Mouse (Mus musculus): ENCODE measurements around the gene Klf6.

GRCm38 (mm10) chr13:5837174-5837777 lies 24.0 kb upstream of the Klf6 start:
- no peak for TF ChIP-seq CTCF (conservative IDR thresholded peaks at IDR 0.05; ENCODE audit: insufficient read depth, insufficient read length, low read depth, low read length)
- no peak for TF ChIP-seq POLR2A (IDR thresholded peaks at IDR 0.05; ENCODE audit: low read depth, low read length)

Measured in kidney, adult 2 months (tissue).